Mouse (Mus musculus): Measurements from ENCODE around the gene Gm28230.

The Gm28230 gene

DNA sequence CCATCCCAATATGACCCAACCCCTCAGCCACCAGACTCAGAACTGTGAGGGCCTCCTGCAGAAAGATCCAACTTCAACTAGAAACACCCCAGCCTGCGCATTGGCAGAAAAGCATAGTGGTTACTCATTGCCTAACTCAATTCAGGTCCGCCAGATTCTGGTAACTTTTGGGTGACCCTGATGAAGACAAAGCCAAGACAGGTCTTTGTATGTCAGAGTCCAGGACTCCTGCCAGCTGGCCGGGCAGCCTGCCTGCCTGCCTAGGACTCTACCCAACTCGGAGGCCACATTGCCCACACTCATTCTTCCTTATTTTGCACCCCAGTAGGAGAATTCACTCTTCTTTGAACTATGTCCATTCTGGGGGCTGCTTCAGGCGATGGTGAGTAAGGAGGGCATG lies at the start of gene Gm28230:
TSS of gene Gm28230 (plus strand) at position 178 of the 400 bp plus-strand sequence.
- no peak for DNase-seq

DNA sequence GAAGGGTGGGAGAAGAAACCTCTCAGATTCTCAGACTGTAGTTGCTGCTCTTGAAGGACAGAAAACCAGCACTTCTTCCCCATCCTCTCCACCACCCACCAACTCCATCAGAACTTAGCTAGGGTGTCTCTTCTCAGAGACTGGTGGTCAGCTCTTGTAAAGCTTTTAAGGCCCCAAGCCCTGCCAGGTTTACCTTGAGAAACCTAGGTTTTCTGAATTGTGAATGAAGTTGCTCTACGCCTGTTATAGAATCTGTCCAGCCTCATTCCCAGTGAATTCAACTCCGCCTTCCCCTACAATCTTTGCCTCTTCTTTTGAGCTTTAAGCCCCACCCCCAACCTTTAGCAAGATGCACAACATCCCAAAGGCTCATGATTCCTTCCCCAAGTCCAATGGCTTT lies 49.4 kb upstream of the Gm28230 start:
- no peak for DNase-seq

DNA sequence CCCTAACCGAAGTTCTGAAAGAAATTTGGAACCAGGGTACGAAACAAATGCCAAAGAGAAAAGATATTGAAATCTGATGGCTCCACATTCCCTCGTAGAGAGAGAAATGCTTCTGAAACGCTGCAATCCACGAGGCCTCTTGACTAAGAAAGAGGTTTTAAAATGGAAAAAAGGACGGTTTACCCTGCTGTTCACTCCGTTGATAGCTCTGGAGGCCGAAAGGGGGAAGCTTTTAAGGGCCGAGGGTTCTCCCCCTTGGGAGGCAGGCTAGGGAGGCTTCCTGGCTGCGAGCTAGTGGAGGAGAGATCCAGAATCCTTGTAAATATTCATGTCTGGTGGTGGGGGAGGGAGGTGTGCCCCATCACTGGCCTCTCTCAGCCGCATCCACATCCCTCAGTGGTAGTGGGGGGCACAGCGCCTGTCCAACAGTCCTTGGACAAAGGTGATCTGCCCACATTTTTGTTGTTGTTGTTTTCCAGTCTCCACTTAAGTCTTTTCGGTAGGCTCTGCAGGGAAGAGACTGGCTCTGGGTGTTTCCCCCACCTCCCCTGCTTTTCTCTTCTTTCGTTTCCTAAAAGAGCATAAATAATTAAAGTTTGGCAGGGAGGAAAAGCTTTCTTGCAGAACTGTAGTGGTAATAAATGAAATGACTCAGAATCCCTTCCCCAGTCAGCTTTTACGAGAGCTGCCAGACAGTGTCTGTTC lies 47.5 kb upstream of the Gm28230 start, which contains the start of gene Hoxd11:
TSS of gene Hoxd11 (plus strand) at position 667 of the 705 bp plus-strand sequence.
- no peak for DNase-seq

DNA sequence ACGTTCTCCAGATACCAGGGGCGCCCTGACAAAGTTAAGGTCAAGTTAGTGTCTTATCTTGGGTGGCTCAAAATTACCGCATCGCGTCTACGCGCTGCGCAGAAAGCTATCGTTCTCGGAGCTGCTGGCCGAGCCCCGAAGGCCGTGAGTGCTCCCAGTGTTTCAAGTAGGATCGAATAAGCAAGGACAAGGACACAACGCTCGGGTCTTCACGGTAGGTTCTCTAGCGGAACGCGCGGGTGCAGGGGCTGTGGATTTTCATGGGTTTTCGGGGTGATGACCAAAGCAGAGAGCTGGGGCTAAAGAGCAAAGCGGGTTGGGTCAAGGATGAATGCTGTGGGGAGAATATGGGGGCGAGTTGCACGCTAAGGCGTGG lies 46.9 kb upstream of the Gm28230 start:
- DNase-seq: no peak

DNA sequence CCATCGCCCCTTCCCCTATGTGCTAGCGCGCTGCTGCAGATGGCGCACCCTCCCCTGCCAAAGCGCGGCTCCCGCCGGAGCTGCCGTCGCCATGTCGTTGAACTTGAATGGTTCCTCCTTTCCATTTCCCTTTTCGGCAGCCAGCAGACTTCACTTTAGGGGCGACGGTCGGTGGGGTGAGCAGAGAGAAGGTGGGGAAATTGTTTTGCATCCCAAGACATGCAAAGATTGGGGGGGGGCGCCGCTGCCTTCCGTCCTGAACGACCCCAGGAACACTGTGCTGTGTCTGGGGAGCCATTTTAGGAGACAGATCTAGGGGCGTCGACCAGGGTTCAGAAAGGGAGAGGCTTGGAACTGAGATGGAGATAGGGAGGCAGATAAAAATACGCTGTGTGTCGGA lies 46.5 kb upstream of the Gm28230 start:
- DNase-seq: no peak

DNA sequence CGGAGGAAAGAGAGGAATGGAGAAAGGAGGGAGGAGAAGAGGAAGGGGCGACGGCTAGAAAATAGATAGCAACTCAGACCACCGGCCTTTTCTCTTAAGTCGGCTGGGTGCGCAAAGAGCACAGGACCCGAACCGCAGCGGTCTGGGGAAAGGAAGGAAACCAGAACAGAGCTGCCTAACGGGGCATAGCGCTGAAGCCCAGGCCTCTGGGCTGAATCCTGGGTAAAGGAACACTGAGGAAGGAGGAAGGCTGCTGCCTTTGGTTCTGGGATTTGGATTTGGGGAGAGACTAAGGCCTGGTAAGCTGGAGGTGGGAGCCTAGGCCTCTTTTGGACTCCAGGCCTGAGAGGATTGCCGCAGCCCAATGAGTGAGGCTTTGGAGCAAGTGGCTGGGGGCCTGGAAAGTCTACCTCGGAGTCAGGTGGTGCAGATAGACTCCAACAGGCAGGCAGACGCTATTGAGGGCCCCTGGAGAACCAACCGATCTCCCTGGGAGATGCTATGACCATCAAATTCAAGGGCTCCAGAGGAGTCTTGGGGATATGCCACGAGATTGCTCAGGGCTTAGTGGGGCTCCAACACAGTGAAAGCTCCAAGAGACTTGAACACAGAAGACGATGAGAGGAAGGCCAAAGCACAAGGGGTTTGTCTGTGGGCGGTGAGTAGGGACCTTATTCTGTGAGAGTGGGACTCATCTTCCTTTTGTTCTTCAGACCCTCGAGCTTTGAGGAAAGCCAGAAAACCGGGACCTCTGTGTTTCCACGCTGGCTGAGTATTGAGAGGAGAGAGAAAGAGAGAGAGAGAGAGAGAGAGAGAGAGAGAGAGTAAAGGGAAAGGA lies 45.7 kb upstream of the Gm28230 start:
- DNase-seq: no peak

DNA sequence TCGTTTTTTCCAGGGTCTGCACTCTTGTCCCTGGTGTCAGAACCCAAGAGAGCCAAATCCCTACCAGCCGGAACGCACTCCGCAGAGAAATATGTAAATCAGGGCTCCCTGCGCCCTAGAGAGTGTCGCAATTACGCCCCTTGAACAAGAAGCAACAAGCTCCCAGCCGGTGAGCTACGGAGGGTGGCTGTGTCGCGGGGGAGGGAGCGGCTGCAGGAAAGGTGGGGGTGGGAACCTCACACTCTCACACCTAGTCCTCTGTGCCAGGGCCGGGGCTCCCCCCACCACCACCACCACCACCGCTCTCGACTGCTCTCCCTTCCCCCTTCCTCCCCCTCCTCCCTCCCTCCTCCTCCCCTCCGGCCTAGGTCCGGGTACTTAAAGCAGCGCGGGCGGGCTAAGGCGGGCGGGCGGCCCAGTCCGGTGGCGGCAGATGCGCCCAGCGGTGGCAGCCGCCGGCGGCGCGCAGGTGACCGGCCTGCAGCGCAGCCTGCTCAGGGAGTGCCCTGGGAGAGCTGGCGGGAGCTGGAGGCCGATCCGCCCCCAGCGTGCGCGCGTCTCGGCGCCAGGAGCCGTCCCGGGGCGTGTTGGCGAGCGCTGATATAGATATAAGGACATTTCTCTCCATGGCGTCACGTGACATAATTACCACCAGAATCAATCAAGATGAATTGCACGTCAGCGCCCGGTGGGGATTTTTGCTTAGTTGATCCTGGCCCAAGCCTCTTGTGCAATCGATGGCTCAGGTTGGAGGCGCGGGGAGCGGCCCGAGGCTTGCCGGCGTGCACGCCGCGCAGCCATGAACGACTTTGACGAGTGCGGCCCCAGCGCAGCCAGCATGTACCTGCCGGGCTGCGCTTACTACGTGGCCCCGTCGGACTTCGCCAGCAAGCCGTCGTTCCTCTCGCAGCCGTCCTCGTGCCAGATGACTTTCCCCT lies 44.7 kb upstream of the Gm28230 start:
- no peak for DNase-seq

DNA sequence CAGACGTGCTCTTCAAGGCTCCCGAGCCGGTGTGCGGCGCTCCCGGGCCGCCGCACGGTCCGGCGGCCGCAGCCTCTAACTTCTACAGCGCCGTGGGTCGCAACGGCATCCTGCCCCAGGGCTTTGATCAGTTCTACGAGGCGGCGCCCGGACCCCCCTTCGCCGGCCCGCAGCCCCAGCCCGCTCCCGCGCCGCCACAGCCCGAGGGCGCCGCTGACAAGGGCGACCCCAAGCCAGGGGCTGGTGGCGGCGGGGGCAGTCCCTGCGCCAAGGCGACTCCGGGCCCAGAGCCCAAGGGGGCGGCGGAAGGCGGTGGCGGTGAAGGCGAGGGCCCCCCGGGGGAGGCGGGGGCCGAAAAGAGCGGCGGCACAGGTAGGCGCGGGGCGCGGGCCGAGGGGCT lies 43.7 kb upstream of the Gm28230 start:
- no peak for DNase-seq

DNA sequence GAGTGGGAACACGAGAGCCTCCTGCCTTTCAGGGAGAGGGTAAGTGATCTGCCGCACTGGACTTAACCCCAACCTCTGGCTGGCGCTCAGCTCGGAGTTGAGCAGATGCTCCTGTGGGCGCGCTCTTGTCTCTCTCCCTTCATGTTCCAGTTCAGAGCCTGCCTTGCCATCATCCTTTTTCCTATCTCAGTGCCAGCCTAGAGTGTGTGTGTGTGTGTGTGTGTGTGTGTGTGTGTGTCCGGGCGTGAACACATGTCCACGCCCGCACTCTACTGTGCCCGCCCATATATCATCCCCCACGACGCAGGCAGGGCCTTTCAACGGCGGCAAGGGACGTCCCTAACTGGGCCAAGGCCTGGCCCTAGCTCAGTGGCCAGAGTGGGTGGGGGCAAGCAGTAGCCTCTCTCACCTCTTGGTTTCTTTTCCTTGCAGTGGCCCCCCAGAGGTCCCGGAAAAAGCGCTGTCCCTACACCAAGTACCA lies 43.0 kb upstream of the Gm28230 start:
- DNase-seq: no peak

DNA sequence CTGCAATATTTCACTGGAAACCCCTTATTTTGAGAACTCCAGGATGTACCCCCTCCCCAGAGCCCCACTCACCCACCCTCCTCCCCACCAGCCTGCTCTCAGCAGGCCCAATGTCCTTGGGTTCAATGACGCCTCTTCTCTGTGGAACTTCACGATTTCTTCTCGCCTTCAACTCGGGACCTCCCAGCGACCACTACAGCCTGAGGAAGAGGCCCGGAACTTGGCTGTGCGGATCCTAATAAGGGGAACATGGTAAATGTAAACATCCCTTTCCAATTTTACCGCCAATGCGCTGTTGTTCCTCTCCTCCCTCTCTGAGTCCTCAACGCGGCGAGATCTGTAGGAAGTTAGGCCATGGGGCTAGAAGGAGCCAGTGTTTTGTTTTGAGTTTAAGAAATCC lies 42.4 kb upstream of the Gm28230 start:
- DNase-seq: no peak

DNA sequence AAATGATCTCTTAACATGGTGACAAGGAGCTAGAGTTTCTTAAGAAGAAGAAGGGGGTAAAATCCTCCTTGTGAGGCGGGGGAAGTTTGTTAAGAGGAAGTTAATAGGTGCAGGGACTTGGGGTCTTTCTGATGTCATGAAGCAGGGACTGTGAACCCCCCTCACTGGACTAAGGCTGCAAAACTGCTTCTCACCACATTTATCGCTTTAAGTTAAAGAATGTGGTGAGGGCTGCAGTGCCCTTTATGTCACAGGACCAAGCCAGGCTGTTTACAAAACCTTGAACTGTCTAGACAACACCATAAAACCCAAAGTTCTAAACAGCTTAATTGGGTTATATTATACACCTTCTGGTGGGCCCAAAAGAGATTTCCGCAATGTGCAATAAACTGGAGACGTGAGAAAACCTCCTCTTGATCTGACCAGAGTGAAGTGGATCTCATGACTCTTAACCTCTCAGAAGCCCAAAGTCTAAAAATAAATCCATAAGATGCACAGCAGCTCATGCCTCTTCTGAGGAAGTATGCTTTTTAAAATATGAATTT lies 41.4 kb upstream of the Gm28230 start:
- no peak for DNase-seq

DNA sequence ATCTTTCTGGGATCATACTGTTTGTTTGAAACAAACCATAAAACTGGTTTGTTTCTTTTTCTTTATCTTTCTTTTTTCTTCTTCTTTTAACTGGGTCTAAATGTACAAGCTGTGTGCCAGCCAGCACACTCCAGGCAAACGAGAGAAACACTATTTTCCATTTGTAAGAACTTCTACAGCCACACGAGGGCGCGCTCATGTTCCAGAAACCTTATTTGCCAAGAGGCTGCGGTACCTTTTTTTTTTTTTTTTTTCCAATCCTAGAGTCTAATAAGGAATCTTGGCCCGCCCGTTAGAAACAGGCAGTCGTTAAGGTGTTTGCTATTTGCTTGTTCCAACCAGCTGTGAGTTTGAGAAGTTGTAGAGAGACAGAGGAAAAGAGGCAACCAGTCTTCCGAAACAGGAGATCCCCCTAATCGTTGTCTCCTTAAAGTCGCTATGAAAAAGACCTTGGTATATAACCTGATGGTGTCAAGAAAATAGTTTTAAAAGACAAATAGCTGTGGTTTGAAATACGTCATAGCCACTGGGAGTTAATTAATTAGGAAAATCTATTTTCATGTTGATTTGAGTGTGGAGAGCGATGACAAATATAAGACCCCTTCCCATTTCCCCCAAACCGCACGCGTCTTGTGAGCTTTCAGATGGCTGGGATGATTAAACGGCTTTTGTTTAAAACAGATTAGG lies 40.1 kb upstream of the Gm28230 start:
- DNase-seq: no peak

DNA sequence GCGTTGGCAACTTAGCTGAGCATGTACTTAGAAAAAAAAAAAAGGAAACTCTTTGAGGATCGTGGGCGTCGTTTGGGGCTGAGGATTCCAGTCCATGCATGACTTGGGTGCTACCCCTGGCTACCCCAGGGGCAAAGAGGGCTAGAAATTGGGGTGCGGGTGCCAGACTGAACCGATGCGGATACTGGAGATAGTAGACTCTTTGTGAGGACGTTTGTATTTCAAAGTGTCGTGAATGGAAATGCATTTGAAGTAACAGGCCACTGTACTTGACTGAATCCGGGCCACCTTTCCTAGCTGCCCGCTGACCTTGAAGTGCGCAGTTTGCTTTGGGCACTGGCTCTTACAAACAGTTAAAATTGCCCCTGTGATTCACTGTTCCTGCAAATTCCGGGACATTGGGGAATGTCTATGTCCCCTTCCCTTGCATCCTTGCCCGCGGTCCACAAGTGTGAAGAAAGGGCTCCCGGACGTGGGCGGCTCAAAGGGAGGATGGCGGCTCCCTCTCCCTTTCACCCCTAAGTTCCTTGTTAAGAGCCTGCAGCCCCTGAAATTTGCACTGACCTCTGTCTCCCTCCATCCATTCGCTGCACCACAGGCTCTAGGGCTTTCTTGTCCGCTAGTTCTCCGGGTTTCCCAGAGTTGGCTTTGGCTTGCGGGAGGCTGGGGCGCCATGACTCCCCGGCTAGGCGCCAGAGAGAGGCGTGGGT lies 39.4 kb upstream of the Gm28230 start:
- no peak for DNase-seq

DNA sequence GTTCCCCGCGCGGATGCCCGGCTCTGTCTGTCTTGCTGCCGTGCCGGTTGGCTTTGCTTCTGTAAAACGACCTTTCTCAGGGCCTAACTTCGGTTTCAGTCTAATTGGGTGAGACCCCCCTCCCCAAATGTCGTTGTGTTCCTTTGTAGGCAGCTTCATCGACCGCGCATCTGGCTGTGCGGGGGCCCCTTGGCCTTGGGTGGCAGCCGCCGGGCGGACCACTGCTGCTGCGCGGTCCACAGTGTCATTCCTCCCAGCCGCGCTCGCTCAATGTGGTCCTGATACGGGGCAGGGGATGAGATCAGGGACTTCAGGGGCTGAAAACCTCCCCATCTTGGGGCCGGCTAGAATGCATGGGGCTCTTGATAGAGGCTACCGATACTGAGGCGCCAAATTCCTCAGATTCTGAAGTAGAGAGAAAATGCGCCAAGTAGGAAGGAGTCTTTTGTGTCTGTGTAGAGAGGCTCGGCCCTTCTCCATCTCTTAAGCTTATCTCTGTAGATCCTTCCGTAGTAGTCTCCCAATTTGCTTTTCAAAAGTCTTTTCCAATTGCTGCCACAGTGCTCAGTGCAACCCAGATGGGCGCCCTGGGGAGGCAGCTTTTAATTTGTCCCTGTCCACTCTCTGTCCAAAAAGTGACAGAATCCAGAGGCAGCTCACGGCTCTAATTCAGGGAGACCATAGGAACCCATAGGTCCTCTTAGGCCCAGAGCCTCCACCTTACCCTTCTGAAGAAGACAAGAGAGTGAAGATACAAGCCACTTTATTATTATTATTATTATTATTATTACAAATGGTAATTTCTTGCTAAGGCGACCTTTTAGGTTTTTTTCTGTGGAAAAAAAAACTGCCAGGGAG lies 38.6 kb upstream of the Gm28230 start:
- DNase-seq: no peak

DNA sequence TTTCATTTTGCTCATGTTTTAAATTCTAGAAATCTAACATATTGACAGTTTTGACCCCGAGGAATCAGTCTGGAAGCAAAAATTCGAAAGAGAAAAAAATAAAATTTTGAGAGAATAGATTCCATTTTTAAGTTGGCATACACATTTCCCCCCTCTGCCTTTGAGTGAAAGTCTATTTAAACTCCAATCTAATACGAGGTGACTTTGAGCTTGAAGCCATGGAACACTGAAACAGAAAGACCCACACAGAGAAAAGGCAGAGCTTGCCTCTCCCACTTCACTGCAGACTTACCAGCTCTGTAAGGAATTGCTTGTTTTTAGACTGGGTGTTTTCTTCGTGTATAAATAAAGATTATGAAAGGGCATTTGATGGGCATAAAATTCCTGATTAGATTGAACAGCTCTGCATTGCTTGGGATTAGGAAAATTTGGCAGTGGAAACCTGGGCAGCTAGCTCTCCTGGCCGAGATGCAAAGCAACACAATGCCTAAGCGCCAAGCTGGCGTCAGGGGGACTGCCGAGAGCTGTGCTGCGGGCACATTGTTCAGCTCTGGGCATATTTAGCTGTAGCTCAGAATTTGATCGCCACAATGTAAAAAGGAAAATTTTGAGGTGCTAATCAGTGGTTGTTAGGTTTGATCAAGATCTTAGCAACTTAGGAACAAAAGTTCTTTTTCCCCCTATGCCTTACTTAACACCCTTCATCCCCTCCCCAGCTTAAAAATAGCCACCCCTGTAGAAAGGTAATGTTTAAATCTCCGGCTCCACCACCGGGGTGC lies 37.5 kb upstream of the Gm28230 start:
- DNase-seq: no peak

DNA sequence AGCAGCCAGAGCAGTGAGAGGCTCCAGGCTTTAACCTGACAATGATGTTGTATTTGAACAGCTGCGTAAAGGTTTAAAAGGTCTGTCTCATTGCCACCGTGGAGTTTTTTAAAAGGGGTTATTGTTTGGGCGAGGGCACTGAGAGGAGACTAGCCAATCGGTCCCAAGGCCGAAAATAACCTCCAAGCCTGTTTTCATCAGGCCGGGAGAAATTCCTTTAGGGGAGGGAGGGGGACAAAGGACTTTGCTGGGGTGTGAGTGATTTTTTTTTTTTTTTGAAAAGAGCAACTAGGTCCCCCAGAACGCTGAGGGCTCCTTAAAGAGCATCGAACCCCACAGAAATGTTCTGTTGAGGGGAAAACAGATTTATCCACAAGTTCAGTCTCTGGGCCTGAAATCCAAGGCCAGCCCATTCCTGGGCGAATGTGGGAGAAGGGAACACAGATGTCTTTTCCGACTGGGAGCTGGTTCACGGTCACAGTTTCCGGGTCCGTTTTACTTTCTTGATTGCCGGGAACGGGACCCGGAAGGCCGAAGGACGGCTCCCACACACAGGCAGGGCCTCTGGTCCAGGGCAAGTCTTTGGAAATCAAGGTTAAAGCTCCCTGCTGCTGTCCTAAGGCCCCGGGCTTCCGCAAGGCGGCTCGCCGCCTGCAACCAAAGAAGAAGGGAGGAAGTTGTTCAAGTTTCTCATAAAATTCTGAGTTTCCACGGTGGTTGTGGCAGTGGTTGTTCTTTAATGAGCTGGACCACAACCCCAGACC lies 36.8 kb upstream of the Gm28230 start:
- DNase-seq: no peak

DNA sequence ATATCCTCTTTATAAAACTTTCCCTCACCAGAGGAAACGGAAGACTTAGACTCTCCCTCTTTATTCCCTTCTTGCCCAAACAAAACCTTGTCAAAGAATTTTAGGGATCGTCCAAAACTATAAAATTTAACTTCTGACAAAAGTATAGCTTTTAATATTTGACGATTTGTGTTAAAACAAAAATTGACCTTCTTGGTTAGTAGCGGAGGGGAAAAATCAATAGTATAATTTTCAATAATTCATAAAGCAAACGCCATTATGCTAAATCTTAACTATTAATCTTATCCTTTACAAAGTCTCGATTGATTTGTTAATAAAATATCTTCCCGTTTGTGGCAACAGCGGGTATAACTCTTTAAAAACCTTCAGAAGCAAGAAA lies 36.2 kb upstream of the Gm28230 start:
- DNase-seq: no peak

DNA sequence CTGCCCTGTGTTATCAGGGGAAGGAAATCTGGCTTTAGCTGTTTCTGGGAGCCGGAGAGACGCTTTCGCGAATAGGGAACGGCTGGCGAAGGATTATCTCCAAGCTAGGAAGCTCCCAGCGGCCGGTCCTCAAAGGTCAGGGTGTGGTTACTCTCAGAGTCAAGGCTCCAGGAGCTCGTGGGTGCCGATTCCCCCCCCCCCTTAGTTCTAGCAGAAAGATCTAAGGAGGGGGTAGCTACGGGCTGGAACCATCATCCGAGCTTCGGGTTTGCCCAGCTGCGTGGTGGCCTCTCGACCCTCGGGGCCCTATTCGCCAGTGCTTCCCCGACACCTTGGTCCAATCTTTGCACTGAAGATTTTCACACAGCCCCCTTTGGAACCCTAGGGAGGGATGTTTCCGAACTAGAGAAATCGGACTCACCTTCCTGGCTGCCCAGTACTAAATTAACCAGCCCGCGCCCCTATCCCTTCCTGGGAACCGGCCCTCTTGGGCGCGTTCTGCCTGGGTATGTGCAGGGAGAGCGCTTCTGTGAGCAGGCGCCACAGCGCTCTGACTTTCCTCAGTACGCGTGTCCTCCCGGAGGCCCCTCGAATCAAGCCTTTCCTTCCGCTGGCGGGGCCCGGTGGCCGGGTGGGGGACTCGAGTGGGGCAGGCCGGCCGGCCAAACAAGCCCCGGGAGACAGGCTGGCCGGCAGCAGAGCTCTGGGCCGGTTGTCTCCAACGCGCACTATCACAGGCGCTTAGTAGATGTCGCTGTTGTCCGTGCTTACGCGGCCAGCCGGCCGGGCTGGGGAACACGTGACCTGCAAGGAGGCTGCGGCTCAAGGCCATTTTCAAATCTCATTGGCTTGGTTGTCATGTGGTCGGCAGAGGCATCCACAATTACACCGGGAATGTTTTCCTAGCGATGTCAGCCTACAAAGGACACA lies 35.2 kb upstream of the Gm28230 start, which contains the start of gene Hoxd10:
TSS of gene Hoxd10 (plus strand) at position 903 of the 930 bp plus-strand sequence.
- DNase-seq: no peak
